Mouse (Mus musculus) G1E (cell line): ENCODE results near the gene Cyp2c29.
"Not testable (repeated sequence)": the region's sequence is repeated elsewhere in the genome, so short reads cannot be mapped to it uniquely, and the experiment has no call there.

Source experiments
- CTCF ChIP-seq: IDR thresholded peaks from 2 replicates; pipeline ENCODE4 v1.5.1; 2012; ENCODE audit warnings: low read depth, low read length, inconsistent platforms, mixed read lengths
- GATA1 ChIP-seq: IDR thresholded peaks from 2 replicates; pipeline ENCODE4 v1.6.1; 2012; ENCODE audit warnings: borderline replicate concordance, low read length, inconsistent platforms, mixed read lengths
- GATA2 ChIP-seq: IDR thresholded peaks from 2 replicates; pipeline ENCODE4 v1.6.1; 2012; ENCODE audit warnings: low read depth, low read length, inconsistent platforms, borderline replicate concordance
- POLR2AphosphoS5 ChIP-seq: IDR thresholded peaks from 2 replicates; pipeline ENCODE4 v1.6.1; 2012; ENCODE audit warnings: low read depth, low read length, inconsistent platforms; ENCODE audit not compliant: insufficient replicate concordance
- TAL1 ChIP-seq: conservative IDR thresholded peaks from 2 replicates; pipeline ENCODE4 v1.6.1; 2012; ENCODE audit warnings: low read depth, low read length, inconsistent platforms, mixed read lengths

GRCm38 (mm10) chr19:39267036-39267435 lies 2.2 kb upstream of the Cyp2c29 start:
- not testable (repeated sequence) for TF ChIP-seq CTCF, TAL1, GATA1, GATA2, POLR2AphosphoS5
